Mouse (Mus musculus): ENCODE data around the gene Dcun1d1.

DNA sequence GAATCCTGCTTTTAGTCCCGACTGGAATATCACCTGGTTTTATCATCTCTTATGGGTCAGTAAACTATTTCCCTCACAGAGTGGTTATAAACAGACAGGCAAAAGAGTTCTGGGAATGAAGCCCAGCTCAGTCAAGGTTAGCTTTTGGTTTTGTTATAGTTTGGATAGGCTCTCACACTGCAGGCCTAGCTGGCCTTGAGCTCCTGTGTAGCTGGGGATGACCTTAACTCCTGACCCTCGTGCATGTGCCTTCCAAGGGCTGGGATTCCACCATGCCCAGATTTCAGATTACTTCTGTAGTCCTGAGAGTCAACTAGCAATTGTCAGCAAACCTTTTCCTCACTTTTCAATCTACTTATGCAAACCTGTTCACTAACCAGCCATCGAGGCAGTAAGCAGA is 19.0 kb downstream of the Dcun1d1 start:
- TF ChIP-seq CTCF (IDR thresholded peaks at IDR 0.05; ENCODE audit: borderline replicate concordance, insufficient read depth, low read depth, low read length) (no peak), POLR2A (IDR thresholded peaks at IDR 0.05; ENCODE audit: borderline replicate concordance, insufficient read depth, low read length) (no peak)
